Mouse (Mus musculus): Measurements from ENCODE around the gene Tnpo3.

Tnpo3 gene

DNA sequence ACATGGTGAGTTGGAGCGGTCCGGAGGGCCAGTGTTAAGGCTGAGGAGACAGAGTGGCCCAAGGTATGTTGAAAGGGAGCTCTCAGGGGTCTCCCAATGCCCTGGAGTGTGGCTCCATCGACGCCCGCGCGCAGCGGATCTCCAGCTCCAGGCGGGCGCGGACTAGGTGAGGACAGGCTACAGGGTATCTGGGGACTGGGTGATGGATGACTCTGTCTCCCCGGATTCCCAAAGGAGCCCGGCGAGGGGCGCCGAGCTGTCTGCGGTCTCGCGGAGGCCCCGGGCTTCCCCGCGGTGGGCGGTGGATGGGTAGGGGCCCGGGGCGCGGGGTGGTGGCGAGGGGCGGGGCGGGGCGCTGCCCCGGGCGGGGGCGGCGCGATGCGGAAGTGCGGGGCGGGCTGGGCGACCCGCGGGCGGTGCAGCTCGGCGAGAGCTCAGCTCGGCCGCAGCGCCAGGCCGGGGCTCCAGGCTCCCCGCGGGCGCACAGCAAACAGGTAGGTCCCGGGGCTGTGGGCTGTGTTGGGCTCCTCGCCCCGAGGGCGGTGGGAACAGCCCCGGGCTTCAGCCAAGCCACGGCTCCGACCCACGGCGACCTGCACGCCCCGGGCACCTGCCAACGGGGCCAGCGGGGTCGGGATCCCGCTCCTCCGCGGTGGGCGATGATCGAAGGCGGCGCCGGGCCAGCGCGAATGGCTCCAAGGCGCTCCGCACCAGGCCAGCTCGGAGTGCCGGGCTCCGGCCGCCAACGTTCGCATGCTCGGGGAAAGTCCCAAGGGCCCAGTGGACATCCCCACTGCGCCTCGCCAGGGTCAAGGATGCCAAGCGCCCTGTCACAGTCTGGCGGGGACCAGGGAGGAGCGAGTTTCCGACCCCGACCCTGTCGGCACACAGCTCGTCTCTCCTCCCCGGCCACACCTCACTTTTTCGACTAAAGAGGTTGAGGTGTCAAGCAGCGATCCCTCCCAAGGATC, 83.1 kb downstream of the Tnpo3 start, which contains the start of gene Irf5:
Gene Irf5 (plus strand): TSS at position 345 of the 971 bp plus-strand sequence.
- Histone ChIP-seq H3K27me3 (ENCODE audit: control insufficient read depth, insufficient read depth, low read length, poor library complexity, severe bottlenecking) (no peaks in the 10 kb centered on the region), H3K36me3 (ENCODE audit: control insufficient read depth, insufficient read depth, low read length, poor library complexity, severe bottlenecking) (no peaks in the 10 kb centered on the region; the same call in 1 of the 2 replicates)
- DNase-seq (ENCODE audit: low read depth, low spot score) = peak; percentile 69

DNA sequence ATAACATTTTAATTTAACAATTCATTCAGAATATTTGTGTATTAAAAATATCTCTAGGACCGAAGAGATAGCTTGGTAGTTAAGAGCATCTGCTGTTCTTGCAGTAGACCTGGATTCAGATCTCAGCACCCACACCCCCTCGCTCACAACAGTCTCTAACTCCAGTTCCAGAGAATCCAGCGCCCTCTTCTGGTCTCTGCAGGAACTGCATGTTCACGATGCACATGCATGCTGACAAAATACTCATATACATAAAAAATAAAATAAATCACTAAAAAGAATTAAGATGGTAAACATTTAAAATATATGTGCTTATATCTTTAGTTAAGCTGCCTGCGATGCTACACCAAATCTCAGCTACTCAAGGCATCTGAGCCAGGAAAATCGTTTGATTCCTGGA, 84.4 kb downstream of the Tnpo3 start:
- no peaks in the 10 kb centered on the region for H3K36me3 ChIP-seq (ENCODE audit: control insufficient read depth, insufficient read depth, low read length, poor library complexity, severe bottlenecking)
- DNase-seq (ENCODE audit: low read depth, low spot score) = peak; percentile 73
- no peaks in the 10 kb centered on the region for H3K27me3 ChIP-seq (ENCODE audit: control insufficient read depth, insufficient read depth, low read length, poor library complexity, severe bottlenecking)

DNA sequence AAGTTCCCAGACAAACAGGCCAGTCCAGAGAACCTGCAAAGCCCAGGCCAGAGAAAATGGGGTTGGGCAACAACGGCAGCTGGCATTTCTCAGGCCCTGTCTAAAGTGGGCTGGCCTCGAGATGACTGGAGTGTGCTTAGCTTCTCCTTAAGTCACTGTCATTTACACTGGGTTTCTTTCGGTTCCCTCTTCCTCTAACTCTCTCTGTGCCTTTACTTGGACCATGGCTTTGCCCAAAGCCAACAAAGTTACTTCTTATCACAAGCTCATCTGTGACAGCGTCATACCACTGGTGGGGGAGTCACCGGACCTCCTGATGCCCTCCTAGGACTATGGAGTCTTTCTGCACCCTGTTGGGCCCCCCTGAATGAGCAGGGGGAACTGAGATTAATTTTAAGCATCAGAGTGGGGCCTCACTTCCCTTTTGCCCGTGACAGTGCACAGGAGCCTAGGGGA, 85.6 kb downstream of the Tnpo3 start:
- DNase-seq (ENCODE audit: low read depth, low spot score) = peak; percentile 89
- H3K27me3 ChIP-seq (ENCODE audit: control insufficient read depth, insufficient read depth, low read length, poor library complexity, severe bottlenecking) = no peaks in the 10 kb centered on the region
- no peaks in the 10 kb centered on the region for H3K36me3 ChIP-seq (ENCODE audit: control insufficient read depth, insufficient read depth, low read length, poor library complexity, severe bottlenecking)

DNA sequence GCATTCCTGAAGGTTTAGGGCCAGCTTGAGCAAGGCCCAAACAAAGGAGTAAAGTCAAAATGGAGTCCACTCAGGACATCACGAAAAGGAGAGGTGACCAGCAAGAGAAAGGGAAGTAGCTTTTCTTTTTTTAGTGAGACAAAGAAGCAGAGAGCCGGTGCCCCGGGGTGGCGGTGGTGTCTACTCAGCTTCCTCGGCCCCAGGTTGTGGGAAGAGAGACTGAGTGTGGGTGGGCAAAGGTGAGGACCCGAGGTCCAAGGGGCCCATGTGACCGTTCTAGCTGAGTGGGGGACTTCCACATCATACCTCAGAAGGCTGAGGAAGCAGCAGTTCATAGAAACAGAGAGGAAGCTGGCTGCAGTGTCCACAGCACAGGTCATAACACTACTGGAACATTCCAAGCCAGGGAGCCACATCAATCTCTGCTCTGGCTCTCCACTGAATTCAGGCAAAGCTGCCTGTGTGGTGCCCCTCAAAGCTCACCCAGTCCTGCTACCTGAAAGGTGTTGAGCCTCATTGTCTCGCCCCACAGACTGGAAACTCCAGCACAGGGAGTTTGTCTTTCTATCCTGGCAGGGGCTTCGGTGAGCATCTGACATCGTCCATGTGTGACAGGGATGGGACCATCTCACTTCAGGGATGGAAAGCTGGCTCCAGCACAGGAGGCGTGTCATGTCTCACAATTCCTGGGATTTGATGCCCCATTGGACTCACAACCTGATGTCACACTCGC, 86.2 kb downstream of the Tnpo3 start:
- H3K36me3 ChIP-seq (ENCODE audit: control insufficient read depth, insufficient read depth, low read length, poor library complexity, severe bottlenecking) = no peaks in the 10 kb centered on the region
- no peaks in the 10 kb centered on the region for H3K27me3 ChIP-seq (ENCODE audit: control insufficient read depth, insufficient read depth, low read length, poor library complexity, severe bottlenecking)
- peak; percentile 69 for DNase-seq (ENCODE audit: low read depth, low spot score)

DNA sequence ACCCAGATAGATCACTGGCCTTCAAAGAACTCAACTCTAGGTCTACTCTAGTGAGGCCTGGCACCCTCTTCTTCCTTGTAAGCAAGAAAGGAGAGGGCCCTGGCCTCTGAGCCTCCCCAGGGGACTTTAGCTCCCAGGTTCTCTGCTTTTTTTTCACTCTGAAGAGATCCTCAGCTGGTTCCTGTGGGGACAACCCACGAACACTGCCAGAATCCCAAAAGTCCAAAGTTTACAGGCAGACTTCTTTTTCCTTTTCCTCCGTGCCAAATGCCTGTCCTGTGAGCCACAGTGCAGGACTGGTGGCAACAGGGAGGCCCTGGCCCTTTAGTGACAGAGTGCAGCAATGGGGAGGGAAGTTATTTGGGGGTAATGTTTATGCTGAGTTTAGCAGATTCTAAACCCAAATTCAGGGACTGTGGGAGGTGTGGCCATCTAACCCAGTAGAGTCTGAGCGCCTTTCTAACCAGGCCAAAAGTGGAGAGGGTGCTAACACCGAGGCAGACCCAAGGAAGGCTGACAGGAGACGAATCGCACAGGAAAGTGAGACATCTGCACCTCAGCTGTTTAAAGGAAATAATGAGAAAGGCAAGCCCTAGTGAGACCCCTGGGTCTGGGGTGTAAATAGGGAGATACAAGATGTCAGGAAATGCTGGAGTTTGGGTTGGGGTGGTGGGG, 86.9 kb downstream of the Tnpo3 start:
- Histone ChIP-seq H3K36me3 (ENCODE audit: control insufficient read depth, insufficient read depth, low read length, poor library complexity, severe bottlenecking) (no peaks in the 10 kb centered on the region), H3K27me3 (ENCODE audit: control insufficient read depth, insufficient read depth, low read length, poor library complexity, severe bottlenecking) (no peaks in the 10 kb centered on the region)
- DNase-seq (ENCODE audit: low read depth, low spot score) = no peak

DNA sequence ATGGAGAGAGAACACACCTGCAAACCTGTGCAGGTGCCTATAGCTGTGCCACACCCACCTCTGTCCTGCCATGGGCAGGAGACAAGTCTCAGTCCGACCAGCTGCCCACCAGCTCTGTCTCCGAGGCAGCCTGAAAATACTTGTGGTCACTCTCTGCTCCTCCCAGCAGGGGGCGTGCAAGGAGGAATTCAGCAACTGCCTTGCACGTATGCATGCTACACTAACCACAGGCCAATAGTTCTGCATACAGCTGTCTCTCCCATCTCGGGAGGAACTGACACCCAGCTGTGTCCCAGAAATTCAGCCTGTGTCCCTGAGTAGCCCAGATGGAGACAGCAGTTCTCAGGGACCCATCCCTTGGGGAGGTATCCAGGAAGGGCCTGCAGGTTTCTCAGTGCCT, 92.5 kb downstream of the Tnpo3 start:
- Histone ChIP-seq H3K36me3 (ENCODE audit: control insufficient read depth, insufficient read depth, low read length, poor library complexity, severe bottlenecking) (no peaks in the 10 kb centered on the region), H3K27me3 (ENCODE audit: control insufficient read depth, insufficient read depth, low read length, poor library complexity, severe bottlenecking) (no peaks in the 10 kb centered on the region)
- peak; percentile 91 for DNase-seq (ENCODE audit: low read depth, low spot score)

DNA sequence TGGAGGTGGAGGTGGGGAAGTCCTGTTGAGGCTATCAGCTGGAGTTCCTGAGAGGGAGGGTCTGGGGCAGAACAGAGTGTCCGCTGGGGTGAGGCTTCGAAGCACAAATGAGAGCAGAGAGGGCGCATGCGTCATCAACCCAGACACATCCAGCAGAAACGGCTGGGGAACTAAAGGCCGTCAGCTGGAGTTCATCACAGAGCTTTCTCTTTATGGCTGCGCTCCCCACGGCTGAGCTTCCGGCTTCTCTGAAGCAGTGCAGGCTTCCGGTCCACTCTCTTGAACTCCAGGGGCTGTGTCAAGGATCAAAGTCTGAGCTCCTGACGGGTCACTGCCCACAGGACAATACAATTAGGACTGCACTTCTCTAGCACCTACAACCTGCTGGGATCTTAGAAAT, 96.4 kb downstream of the Tnpo3 start:
- Histone ChIP-seq H3K27me3 (ENCODE audit: control insufficient read depth, insufficient read depth, low read length, poor library complexity, severe bottlenecking) (no peaks in the 10 kb centered on the region), H3K36me3 (ENCODE audit: control insufficient read depth, insufficient read depth, low read length, poor library complexity, severe bottlenecking) (no peaks in the 10 kb centered on the region)
- DNase-seq (ENCODE audit: low read depth, low spot score) = peak; percentile 67

DNA sequence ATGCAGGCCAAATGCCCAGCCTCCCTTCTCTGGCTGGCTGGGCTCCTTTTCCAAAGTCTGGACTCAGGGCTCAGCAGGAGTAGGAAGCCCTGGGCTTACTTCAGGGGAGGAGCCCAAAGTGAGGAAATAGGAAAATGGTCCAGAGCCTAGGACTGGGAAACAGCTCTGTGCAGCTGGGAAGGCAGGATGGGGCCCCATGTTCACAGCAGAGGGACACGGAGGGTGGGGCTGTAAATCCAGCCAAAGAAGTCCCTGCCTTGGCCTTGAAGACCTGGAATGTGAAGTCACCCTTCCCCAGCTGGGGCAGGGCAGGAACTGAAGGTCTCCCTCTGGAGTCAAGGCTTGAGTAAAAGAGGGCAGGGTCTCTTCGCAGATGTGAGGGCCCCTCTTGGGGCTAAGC, 100.6 kb downstream of the Tnpo3 start:
- no peaks in the 10 kb centered on the region for H3K36me3 ChIP-seq (ENCODE audit: control insufficient read depth, insufficient read depth, low read length, poor library complexity, severe bottlenecking)
- H3K27me3 ChIP-seq (ENCODE audit: control insufficient read depth, insufficient read depth, low read length, poor library complexity, severe bottlenecking) = peaks cover 4% of the 10 kb centered on the region; the same call in 1 of the 2 replicates
- no peak for DNase-seq (ENCODE audit: low read depth, low spot score)

DNA sequence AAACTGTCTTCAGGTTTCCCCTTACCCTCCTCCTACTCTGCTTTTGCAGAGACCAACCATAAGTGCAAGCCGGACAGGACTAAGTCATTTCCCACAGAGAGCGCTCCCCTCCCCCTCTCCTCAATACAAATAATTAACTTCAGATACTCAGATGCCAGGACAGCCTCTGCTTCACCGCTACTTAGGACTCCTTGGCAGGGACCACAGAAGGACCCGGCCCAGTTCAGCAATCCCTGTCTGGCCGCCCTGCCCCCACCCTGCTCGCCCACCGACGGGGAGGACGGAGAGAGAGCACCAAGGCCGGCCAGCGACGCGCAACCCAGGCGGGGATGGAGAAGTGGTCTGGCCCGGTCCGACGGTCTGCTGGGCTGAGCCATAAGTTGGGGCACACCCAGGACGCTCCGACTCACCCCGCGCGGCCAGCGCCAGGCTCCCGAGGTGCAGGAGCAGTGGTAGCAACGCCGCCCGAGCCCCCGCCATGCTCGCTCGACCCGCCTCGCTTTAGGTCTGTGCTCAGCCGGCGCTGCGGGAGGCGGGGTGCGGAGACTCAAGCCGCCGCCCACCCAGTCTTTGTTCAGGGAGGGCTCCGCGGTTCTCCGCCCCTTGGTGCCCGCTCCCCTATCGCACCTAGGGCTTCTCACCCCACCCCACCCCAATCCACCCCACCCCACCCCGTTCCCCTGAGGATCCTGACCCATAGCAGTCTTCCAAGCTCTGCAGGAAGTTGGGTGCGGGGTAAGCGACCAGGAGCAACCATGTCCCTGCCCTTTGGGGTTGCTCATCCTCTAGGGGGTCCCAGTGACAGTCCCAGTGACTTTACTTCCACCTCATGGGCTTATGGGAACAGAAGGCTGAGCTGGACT, 102.0 kb downstream of the Tnpo3 start, which contains the start of gene Kcp:
Gene Kcp (minus strand): TSS at position 506 of the 863 bp plus-strand sequence.
- peak; percentile 27 for DNase-seq (ENCODE audit: low read depth, low spot score)
- no peaks in the 10 kb centered on the region for H3K36me3 ChIP-seq (ENCODE audit: control insufficient read depth, insufficient read depth, low read length, poor library complexity, severe bottlenecking)
- H3K27me3 ChIP-seq (ENCODE audit: control insufficient read depth, insufficient read depth, low read length, poor library complexity, severe bottlenecking) = peaks cover 4% of the 10 kb centered on the region; the same call in 1 of the 2 replicates

DNA sequence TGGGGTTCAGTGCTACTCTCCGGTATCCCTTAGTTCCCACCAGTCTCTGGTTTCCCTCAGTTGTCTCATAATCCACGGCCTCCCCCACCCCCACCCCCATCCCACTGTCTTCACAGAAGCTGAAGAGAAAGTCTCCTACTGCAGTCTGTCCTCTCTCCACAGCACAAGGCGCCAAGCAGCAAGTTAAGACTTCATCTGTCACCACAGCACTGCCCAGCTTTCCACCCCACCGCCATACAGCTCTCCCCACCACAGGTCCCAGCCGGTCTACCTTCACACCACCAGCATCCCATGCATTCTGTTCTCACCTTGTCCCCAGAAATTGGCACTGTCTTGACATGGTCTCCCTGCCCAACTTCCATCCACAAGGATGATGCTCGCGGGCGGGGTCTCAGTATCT, 102.9 kb downstream of the Tnpo3 start:
- H3K27me3 ChIP-seq (ENCODE audit: control insufficient read depth, insufficient read depth, low read length, poor library complexity, severe bottlenecking) = peaks cover 4% of the 10 kb centered on the region; the same call in 1 of the 2 replicates
- H3K36me3 ChIP-seq (ENCODE audit: control insufficient read depth, insufficient read depth, low read length, poor library complexity, severe bottlenecking) = no peaks in the 10 kb centered on the region
- DNase-seq (ENCODE audit: low read depth, low spot score) = no peak

DNA sequence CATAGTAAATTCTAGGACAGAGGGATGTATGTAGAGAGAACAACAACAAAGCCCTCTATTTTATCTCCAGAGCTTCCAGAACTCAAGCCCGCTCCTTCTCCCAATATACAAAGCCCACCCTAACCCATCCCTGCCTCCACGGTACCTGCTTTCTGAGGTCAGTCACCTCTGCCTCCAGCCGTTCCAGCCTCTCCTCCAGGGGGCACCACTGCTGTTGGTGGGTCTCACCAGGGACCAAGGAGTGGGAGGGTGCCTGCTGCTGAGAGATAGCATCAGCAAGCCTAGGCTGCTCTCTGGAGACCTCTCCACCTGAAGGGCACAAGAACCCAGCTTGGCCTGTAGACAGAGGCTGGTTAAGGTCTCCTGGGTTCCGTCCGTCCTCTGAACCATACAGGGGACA, 104.2 kb downstream of the Tnpo3 start:
- DNase-seq (ENCODE audit: low read depth, low spot score) = peak; percentile 38
- H3K27me3 ChIP-seq (ENCODE audit: control insufficient read depth, insufficient read depth, low read length, poor library complexity, severe bottlenecking) = peaks cover 4% of the 10 kb centered on the region; the same call in 1 of the 2 replicates
- no peaks in the 10 kb centered on the region for H3K36me3 ChIP-seq (ENCODE audit: control insufficient read depth, insufficient read depth, low read length, poor library complexity, severe bottlenecking)

DNA sequence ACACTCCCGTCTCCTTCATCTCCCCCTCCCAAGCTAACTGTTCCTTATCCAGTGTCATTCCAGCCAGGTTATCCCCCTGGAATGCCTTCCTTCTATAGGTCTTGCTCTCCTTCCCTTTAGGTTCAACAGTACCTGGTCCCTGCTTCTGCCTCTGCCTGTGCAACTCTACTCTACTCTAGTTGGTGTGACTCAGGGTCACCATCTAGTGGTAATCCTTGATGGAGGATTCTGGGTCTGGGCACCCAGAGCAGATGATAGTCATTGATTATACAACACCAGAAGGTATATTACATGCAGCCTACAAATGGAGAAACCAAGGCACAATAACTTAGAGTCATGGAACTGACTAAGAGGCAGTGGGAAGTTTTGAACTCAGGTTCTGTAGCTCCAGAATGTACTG, 108.1 kb downstream of the Tnpo3 start:
- peak; percentile 29 for DNase-seq (ENCODE audit: low read depth, low spot score)
- H3K27me3 ChIP-seq (ENCODE audit: control insufficient read depth, insufficient read depth, low read length, poor library complexity, severe bottlenecking) = 0 out of 2 replicates have a peak, but pooled peaks cover 2% of the 10 kb centered on the region
- no peaks in the 10 kb centered on the region for H3K36me3 ChIP-seq (ENCODE audit: control insufficient read depth, insufficient read depth, low read length, poor library complexity, severe bottlenecking)

DNA sequence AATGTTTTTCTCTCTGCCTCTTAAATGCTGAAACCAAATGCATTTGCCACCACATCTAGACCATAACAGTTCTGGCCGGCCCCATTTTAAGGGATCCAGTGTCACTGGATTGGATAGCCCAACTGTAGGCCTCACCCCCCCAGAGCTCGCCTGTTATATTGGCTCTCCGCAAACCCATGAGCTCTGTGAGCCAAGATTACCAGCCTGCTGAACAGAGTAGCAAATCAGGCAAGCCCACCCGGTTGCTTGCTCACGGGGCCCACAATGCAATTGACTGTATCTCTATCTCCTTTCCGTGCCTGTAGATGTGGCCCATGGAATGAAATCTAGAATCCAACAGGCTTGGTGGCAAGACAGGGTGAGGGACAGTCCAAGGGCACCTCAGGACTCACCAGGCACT, 108.9 kb downstream of the Tnpo3 start:
- DNase-seq (ENCODE audit: low read depth, low spot score) = no peak
- Histone ChIP-seq H3K36me3 (ENCODE audit: control insufficient read depth, insufficient read depth, low read length, poor library complexity, severe bottlenecking) (no peaks in the 10 kb centered on the region), H3K27me3 (ENCODE audit: control insufficient read depth, insufficient read depth, low read length, poor library complexity, severe bottlenecking) (no peaks in the 10 kb centered on the region)

DNA sequence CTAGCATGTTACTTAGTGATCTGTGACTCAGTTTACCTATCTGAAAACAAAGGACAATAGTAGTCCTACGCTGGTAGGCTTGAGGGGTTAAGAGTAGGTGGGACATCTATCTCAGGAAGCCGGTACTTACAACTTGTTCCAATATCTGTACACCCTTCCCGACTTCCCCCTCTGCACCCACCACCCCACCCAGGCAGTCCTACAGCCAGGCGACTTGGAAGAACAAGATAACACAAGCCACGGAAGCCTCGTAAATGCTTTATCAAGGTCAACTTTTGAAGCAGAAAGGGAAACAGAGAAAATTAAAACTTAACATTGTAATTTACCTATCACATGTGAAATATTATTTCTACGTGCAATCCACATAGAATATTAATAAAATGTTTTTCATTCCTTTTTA, 109.5 kb downstream of the Tnpo3 start:
- H3K27me3 ChIP-seq (ENCODE audit: control insufficient read depth, insufficient read depth, low read length, poor library complexity, severe bottlenecking) = no peaks in the 10 kb centered on the region
- DNase-seq (ENCODE audit: low read depth, low spot score) = no peak
- no peaks in the 10 kb centered on the region for H3K36me3 ChIP-seq (ENCODE audit: control insufficient read depth, insufficient read depth, low read length, poor library complexity, severe bottlenecking)

Data from splenic B cell, adult 2 months (primary cell).